Comparison of ENCODE assay signal across 9 mouse cellular contexts in the genomic region with DNA sequence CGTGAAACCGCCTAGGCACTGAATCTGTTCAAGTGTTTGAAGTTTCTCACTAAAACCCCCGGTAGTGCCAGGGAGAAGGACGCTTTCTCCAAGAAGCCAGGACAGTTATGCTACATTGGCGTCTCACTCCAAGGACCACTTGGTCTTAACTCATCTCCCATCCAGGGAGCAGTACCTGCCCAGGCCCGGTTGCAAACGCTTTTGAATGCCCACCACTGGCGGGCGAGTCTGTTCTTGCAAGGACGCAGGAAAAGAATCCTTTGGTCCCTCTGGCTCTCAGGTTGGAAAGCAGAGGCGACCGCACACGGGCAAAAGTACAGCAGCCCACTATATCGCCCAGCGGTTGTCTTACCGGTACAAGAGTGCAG. TPM values are rescaled to one million over a fixed set of nuclear protein-coding genes. Genes with fewer than 3 reads are reported as not detected.
DNase-seq lines count a peak whose midpoint lies in the region; ATAC-seq and TF ChIP-seq lines count a peak whose summit lies in the region.
"Had no signal": no experiment of that assay in that cellular context is flagged by ENCODE, and none has a peak within 500 bp of the region (broad histone marks: within the 10 kb centered on the region; RNA-seq: fewer than 3 reads in every experiment).

No protein-coding gene starts in this region.

- peaks cover 94% of the 10 kb centered on the region for H3K27me3 ChIP-seq in heart, embryonic 10.5 days (ENCODE audit: insufficient read depth, poor library complexity, severe bottlenecking)
- peaks cover 18% of the 10 kb centered on the region for H3K27me3 ChIP-seq in heart, adult 2 months (ENCODE audit: control insufficient read depth, insufficient read depth, low read length)
- peaks cover 79% of the 10 kb centered on the region for H3K27me3 ChIP-seq in liver, embryonic 13.5 days

- H3K79me2 ChIP-seq in heart, adult 2 months (replicated peaks; ENCODE audit: control insufficient read depth, insufficient read depth, low read length), result no peaks in the 10 kb centered on the region

- no peaks in the 10 kb centered on the region for H3K36me3 ChIP-seq in heart, embryonic 10.5 days
- H3K36me3 ChIP-seq in heart, adult 2 months (ENCODE audit: control insufficient read depth, insufficient read depth, low read length), result no peaks in the 10 kb centered on the region
- H3K36me3 ChIP-seq in liver, embryonic 13.5 days, result no peaks in the 10 kb centered on the region

- peak overlapping the region; percentile 68 for H3K4me3 ChIP-seq in heart, embryonic 10.5 days
- H3K4me3 ChIP-seq in heart, adult 2 months, result no peak overlapping the region
- H3K4me3 ChIP-seq in liver, embryonic 13.5 days (replicated peaks), result 0 out of 2 replicates have a peak overlapping the region, but pooled peaks have one; percentile 43

- no peak overlapping the region for H3K27ac ChIP-seq in heart, embryonic 10.5 days
- no peak overlapping the region for H3K27ac ChIP-seq in heart, adult 2 months
- H3K27ac ChIP-seq in liver, embryonic 13.5 days, result no peak overlapping the region

- H3K9me3 ChIP-seq in heart, embryonic 10.5 days, result no peaks in the 10 kb centered on the region
- no peaks in the 10 kb centered on the region for H3K9me3 ChIP-seq in liver, embryonic 13.5 days (replicated peaks)

- no peak for ATAC-seq in liver, embryonic 13.5 days (ENCODE audit: low read depth)
- no peak for ATAC-seq in megakaryocyte, adult 5-6 weeks (ENCODE audit: poor library complexity, severe bottlenecking)
- no peak for ATAC-seq in megakaryocyte-erythroid progenitor cell, adult 5-6 weeks (replicated peaks; ENCODE audit: low FRiP score, low TSS enrichment, poor library complexity, severe bottlenecking)
- ATAC-seq in inflammation-experienced regulatory T-cells, adult 6 months, result no peak

- no peak for TF ChIP-seq CTCF in heart, adult 2 months (IDR thresholded peaks at IDR 0.05)

- no peak for TF ChIP-seq POLR2A in heart, adult 2 months (IDR thresholded peaks at IDR 0.05; ENCODE audit: insufficient read depth, low read depth, low read length)

- DNase-seq in heart, embryonic 10.5 days (ENCODE audit: low spot score), result no peak
- DNase-seq in heart, adult 2 months, result no peak
- DNase-seq in thymus, postnatal 25 days, result peak; percentile 2
- no peak for DNase-seq in thymus, postnatal 14 days
- DNase-seq in liver, embryonic 13.5 days, result no peak

- H3K4me1 ChIP-seq in heart, embryonic 10.5 days, result peaks cover 28% of the 10 kb centered on the region
- H3K4me1 ChIP-seq in heart, adult 2 months (ENCODE audit: control insufficient read depth, insufficient read depth, low read length), result no peaks in the 10 kb centered on the region
- H3K4me1 ChIP-seq in liver, embryonic 13.5 days (replicated peaks), result peaks cover 6% of the 10 kb centered on the region; the same call in 1 of the 2 replicates

- H3K9ac ChIP-seq in heart, adult 2 months (ENCODE audit: low read depth, low read length), result no peak overlapping the region
- H3K9ac ChIP-seq in liver, embryonic 13.5 days, result no peak overlapping the region

- intact Hi-C loops in heart, adult 2 months (cut with DNase I), result no loop called here

- H3K4me2 ChIP-seq in liver, embryonic 13.5 days, result peak overlapping the region; percentile 59

- TF ChIP-seq EP300 in heart, adult 2 months (IDR thresholded peaks at IDR 0.05; ENCODE audit: insufficient read depth, low read depth, low read length), result no peak

- WGBS in heart, embryonic 10.5 days, result under 1% methylated on average over 16 of the region's 16 CpGs
- WGBS in heart, adult 2 months, result 10% methylated on average over 16 of the region's 16 CpGs
- WGBS in liver, embryonic 13.5 days (ENCODE audit: insufficient replicate concordance), result 2% methylated on average over 16 of the region's 16 CpGs

RNA-seq across cellular contexts. Expression of a gene that starts 0.7 kb away (rescaled TPM):
- polyA plus RNA-seq in heart, embryonic 10.5 days (2016; fragmentation: Nextera tagmentation; extraction: Ambion mirVana), result 0.21 and 0.26 TPM in 2 replicates
- under 1 TPM; 0.13 to 0.36 TPM for total RNA-seq in heart, adult 2 months (2021)
- 0.04 TPM in 1 of 2 replicates, not detected in the other for polyA plus RNA-seq in heart, adult 2 months (2012; rRNA removed)
- not detected in 2 replicates for polyA plus RNA-seq in liver, embryonic 13.5 days (2015; fragmentation: Nextera tagmentation; extraction: Ambion mirVana)
- not detected in 2 replicates for total RNA-seq in megakaryocyte, adult 5-6 weeks (2015)
- not detected in 2 replicates for total RNA-seq in megakaryocyte, adult 5-6 weeks (2017)
- total RNA-seq in megakaryocyte-erythroid progenitor cell, adult 5-6 weeks (2014; fragmentation: Nextera tagmentation), result not detected in 2 replicates
- total RNA-seq in megakaryocyte-erythroid progenitor cell, adult 5-6 weeks (2017), result not detected in 2 replicates
- not detected for polyA plus RNA-seq in inflammation-experienced regulatory T-cells, adult 6 months (2017; shearing (Covaris generic))
- polyA plus RNA-seq: C2C12 had no signal
